Mouse (Mus musculus) adrenal gland, postnatal 4 days (tissue): ENCODE results near the gene Per2. TPM values are rescaled to one million over a fixed set of nuclear protein-coding genes. Genes with fewer than 3 reads are reported as not detected.

Source experiments
- DNase-seq, 2 experiments: peaks; one replicate each; pipeline ENCODE4 v3.0.0; 2021 to 2022; ENCODE audit warnings: low spot score in 2 of 2, mixed read lengths in 2 of 2
- total RNA-seq, 2 experiments: library from RNA; stranded (reverse); gene quantifications; 2 replicates each; pipeline ENCODE4 v1.2.3; 2021

Per2 gene
- total RNA-seq, 2 experiments from 2014 or later = 23.6 to 27.1 TPM

GRCm38 (mm10) chr1:91460069-91460468 lies 945 bp upstream of the Per2 start:
- no peak for DNase-seq

- DNase-seq = no peak
These were observed 782 bp downstream of the Per2 start for GRCm38 (mm10) chr1:91458223-91458861.

- no peak for DNase-seq
These were observed 1.4 kb downstream of the Per2 start for GRCm38 (mm10) chr1:91457698-91458097.

- no peak for DNase-seq
These were observed 2.0 kb downstream of the Per2 start for GRCm38 (mm10) chr1:91457116-91457515.

GRCm38 (mm10) chr1:91456301-91456801 lies 2.8 kb downstream of the Per2 start:
- DNase-seq = no peak

- no peak for DNase-seq
These were observed 3.4 kb downstream of the Per2 start for GRCm38 (mm10) chr1:91455661-91456161.

GRCm38 (mm10) chr1:91454927-91455326 lies 4.2 kb downstream of the Per2 start:
- no peak for DNase-seq

- DNase-seq = no peak
These were observed 4.8 kb downstream of the Per2 start for GRCm38 (mm10) chr1:91454366-91454765.

- no peak for DNase-seq
These were observed 5.2 kb downstream of the Per2 start for GRCm38 (mm10) chr1:91453932-91454331.

GRCm38 (mm10) chr1:91451547-91452084 lies 7.5 kb downstream of the Per2 start:
- no peak for DNase-seq

- DNase-seq = no peak
These were observed 8.3 kb downstream of the Per2 start for GRCm38 (mm10) chr1:91450851-91451250.

- no peak for DNase-seq
These were observed 10.4 kb downstream of the Per2 start for GRCm38 (mm10) chr1:91448688-91449087.

- no peak for DNase-seq
These were observed 12.6 kb downstream of the Per2 start for GRCm38 (mm10) chr1:91446511-91446910.

- DNase-seq = peak in 1 of 2 experiments; percentile 59
These were observed 13.1 kb downstream of the Per2 start for GRCm38 (mm10) chr1:91446060-91446459.

- no peak for DNase-seq
These were observed 14.0 kb downstream of the Per2 start for GRCm38 (mm10) chr1:91444841-91445830.

- no peak for DNase-seq
These were observed 16.7 kb downstream of the Per2 start for GRCm38 (mm10) chr1:91442350-91442990.

GRCm38 (mm10) chr1:91441855-91442254 lies 17.3 kb downstream of the Per2 start:
- no peak for DNase-seq

GRCm38 (mm10) chr1:91439776-91440175 lies 19.3 kb downstream of the Per2 start:
- DNase-seq = no peak

- DNase-seq = no peak
These were observed 21.6 kb downstream of the Per2 start for GRCm38 (mm10) chr1:91437573-91437972.

- no peak for DNase-seq
These were observed 22.1 kb downstream of the Per2 start for GRCm38 (mm10) chr1:91437083-91437400.

- DNase-seq = peak in 1 of 2 experiments; percentile 68
These were observed 22.6 kb downstream of the Per2 start for GRCm38 (mm10) chr1:91436380-91437082.
